ENCODE assay signal across 19 mouse cellular contexts in genomic region chr10:98901533-98901932, GRCm38 (mm10).
"Had no signal": no experiment of that assay in that cellular context is flagged by ENCODE, and none has a peak within 500 bp of the region (broad histone marks: within the 10 kb centered on the region; RNA-seq: fewer than 3 reads in every experiment).

No protein-coding gene starts in this region.

- H3K4me3 ChIP-seq: limb, embryonic 13.5 days; limb, embryonic 15.5 days; midbrain, embryonic 12.5 days; myocyte; neural tube, embryonic 13.5 days; neural tube, embryonic 15.5 days had no signal

- H3K4me1 ChIP-seq: limb, embryonic 13.5 days; limb, embryonic 15.5 days; midbrain, embryonic 12.5 days; neural tube, embryonic 13.5 days; neural tube, embryonic 15.5 days had no signal

- DNase-seq: lung, adult 18-20 months; lung, embryonic 14.5 days; lung, postnatal 10 days; midbrain, embryonic 14.5 days; retina, postnatal 1 day; right cerebral cortex, adult 18-20 months; right cerebral cortex, postnatal 25 days; right cerebral cortex, postnatal 4 days; spleen, adult 18-20 months; thymus, adult 18-20 months; thymus, postnatal 14 days; thymus, postnatal 36 days had no signal

- H3K36me3 ChIP-seq: limb, embryonic 13.5 days; limb, embryonic 15.5 days; midbrain, embryonic 12.5 days; neural tube, embryonic 13.5 days; neural tube, embryonic 15.5 days had no signal

- H3K9ac ChIP-seq: limb, embryonic 13.5 days; limb, embryonic 15.5 days; lung, embryonic 14.5 days; midbrain, embryonic 12.5 days; neural tube, embryonic 13.5 days; neural tube, embryonic 15.5 days had no signal

- H3K27ac ChIP-seq: limb, embryonic 13.5 days; limb, embryonic 15.5 days; macrophage; midbrain, embryonic 12.5 days; neural tube, embryonic 13.5 days; neural tube, embryonic 15.5 days had no signal

- H3K4me2 ChIP-seq: limb, embryonic 13.5 days; limb, embryonic 15.5 days; lung, embryonic 14.5 days; midbrain, embryonic 12.5 days; neural tube, embryonic 13.5 days; neural tube, embryonic 15.5 days had no signal

- H3K9me3 ChIP-seq: limb, embryonic 13.5 days; limb, embryonic 15.5 days; midbrain, embryonic 12.5 days; neural tube, embryonic 13.5 days; neural tube, embryonic 15.5 days had no signal

- H3K27me3 ChIP-seq: limb, embryonic 13.5 days; limb, embryonic 15.5 days; midbrain, embryonic 12.5 days; neural tube, embryonic 13.5 days; neural tube, embryonic 15.5 days had no signal
